Mouse (Mus musculus) intestine, postnatal 0 days (tissue): ENCODE results near the gene Cercam. TPM values are rescaled to one million over a fixed set of nuclear protein-coding genes. Genes with fewer than 3 reads are reported as not detected.

Experiments used
- ATAC-seq: fragments of 200-750 bp; cut with Nextera tagmentation; 2 replicates; pipeline ENCODE4 v1.8.0; 2017; ENCODE audit warnings: mild to moderate bottlenecking, moderate TSS enrichment, moderate library complexity
- H3K27ac ChIP-seq: fragments of 300-500 bp; sonication (generic); 2 replicates; pipeline ENCODE4 v1.5.1; 2014; ENCODE audit warnings: mild to moderate bottlenecking, low read depth, low read length, moderate library complexity
- H3K27me3 ChIP-seq: fragments of 300-500 bp; sonication (generic); replicated peaks from 2 replicates; pipeline ENCODE4 v1.6.1; 2014; ENCODE audit warnings: low read length, mixed read lengths; ENCODE audit not compliant: control insufficient read depth, insufficient read depth
- H3K36me3 ChIP-seq: fragments of 300-500 bp; sonication (generic); 2 replicates; pipeline ENCODE4 v1.6.1; 2014; ENCODE audit warnings: mild to moderate bottlenecking, moderate library complexity; ENCODE audit not compliant: control insufficient read depth, insufficient read depth
- H3K4me1 ChIP-seq: fragments of 300-500 bp; sonication (generic); replicated peaks from 2 replicates; pipeline ENCODE4 v1.6.1; 2014; ENCODE audit warnings: antibody characterized with exemption, low read length, mixed read lengths; ENCODE audit not compliant: control insufficient read depth, insufficient read depth
- H3K4me2 ChIP-seq: fragments of 300-500 bp; sonication (generic); replicated peaks from 2 replicates; pipeline ENCODE4 v1.6.1; 2014; ENCODE audit warnings: low read depth, mild to moderate bottlenecking, moderate library complexity
- H3K4me3 ChIP-seq: fragments of 300-500 bp; sonication (generic); 2 replicates; pipeline ENCODE4 v1.5.1; 2014; ENCODE audit warnings: low read depth, low read length
- H3K9ac ChIP-seq: fragments of 300-500 bp; sonication (generic); 2 replicates; pipeline ENCODE4 v1.6.1; 2014; ENCODE audit warnings: mild to moderate bottlenecking, low read depth, low read length
- H3K9me3 ChIP-seq: fragments of 300-500 bp; sonication (generic); 2 replicates; pipeline ENCODE4 v1.6.1; 2016; ENCODE audit warnings: mixed run types; ENCODE audit not compliant: control insufficient read depth
- CTCF ChIP-seq: sonication (generic); IDR thresholded peaks from 2 replicates; pipeline ENCODE4 v1.5.1; 2016; ENCODE audit warnings: low read depth, mild to moderate bottlenecking, control low read depth, antibody characterized with exemption, moderate library complexity
- WGBS: fragments of 180-500 bp; shearing (Covaris S2); extraction: QIAGEN DNeasy Blood & Tissue Kit; methylation state at CpG from one replicate; pipeline ENCODE4 v1.1.7; 2014; 5-methylcytosine and 5-hydroxymethylcytosine counted together
- polyA plus RNA-seq: library from polyadenylated mRNA; unstranded; fragments of >200 nt; fragmentation: Nextera tagmentation; extraction: Ambion mirVana; gene quantifications from 2 replicates; pipeline ENCODE4 v1.2.1, GENCODE M21; 2015

Cercam gene
- polyA plus RNA-seq, 1 experiment from 2014 or later: 10.6 TPM

DNA sequence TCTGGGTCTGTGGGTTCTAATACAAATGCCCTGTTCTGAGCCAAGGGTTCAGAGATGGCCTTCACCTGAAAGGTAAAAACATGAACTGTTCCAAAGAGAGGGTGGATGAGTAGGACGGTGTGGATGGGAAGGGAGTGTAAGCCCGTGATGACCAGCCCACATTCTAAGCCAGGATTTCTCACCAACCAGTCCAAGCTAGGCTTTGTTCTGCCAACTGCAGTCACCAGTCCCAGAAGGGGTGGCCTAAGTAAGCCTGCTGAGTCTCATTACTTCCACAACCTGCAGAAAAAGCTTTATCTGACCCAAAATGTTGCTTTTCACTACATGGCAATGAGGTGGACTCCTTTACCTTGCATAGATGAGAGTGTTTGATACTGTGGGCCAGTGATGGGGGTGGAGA is 24.8 kb upstream of the Cercam start:
- Histone ChIP-seq H3K27me3 (no peaks in the 10 kb centered on the region), H3K36me3 (peaks cover 47% of the 10 kb centered on the region), H3K9me3 (no peaks in the 10 kb centered on the region), H3K4me2 (no peak overlapping the region), H3K4me3 (no peak overlapping the region), H3K27ac (no peak overlapping the region), H3K4me1 (no peaks in the 10 kb centered on the region), H3K9ac (no peak overlapping the region)
- TF ChIP-seq CTCF: no peak
- 93% methylated on average over 2 of the region's 2 CpGs for WGBS
- no peak for ATAC-seq

DNA sequence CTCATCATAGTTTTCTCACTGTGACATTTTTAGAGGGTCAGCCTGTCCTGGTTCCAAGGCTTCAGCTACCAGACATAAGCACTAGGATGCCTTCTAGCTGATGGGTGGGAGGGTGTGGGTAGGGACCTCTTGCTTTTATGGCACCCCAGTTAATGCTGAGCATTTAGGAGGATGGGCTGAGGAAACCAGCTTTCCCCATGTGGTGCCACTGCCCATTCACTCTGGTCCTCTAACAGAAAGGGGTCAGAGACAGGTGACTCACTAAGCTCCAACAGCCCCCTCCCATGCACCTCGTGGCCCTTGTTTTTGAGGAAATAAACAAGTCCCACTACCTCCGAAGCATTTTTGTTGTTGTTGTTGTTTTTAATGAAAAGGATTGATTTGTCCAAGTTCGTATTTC is 24.3 kb upstream of the Cercam start:
- TF ChIP-seq CTCF: no peak
- ATAC-seq: no peak
- Histone ChIP-seq H3K27ac (no peak overlapping the region), H3K4me2 (no peak overlapping the region), H3K9me3 (no peaks in the 10 kb centered on the region), H3K4me3 (no peak overlapping the region), H3K36me3 (peaks cover 43% of the 10 kb centered on the region), H3K27me3 (no peaks in the 10 kb centered on the region), H3K9ac (no peak overlapping the region), H3K4me1 (no peaks in the 10 kb centered on the region)
- WGBS: 58% methylated on average over 3 of the region's 3 CpGs

DNA sequence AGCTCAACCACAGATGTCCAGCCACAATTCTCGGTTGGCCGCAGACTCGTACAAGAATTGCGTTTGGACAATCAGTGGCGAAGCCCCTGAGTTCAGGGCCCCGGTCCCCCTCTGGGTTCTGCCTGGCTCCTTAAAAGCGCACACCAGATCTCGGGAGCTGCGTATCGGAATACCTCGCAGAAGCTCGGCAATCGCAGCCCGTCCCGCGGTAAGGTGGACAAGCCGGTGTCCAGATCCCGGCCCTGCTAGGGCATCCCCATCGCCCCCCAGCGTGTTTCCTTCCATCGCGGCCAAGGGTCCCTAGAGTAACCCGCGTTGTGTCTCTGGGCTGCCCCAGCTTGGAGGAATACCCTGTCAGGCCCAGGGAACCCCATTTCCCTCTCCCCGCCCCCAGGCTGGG is 23.3 kb upstream of the Cercam start:
- Histone ChIP-seq H3K36me3 (peaks cover 40% of the 10 kb centered on the region), H3K4me3 (peak overlapping the region; percentile 25), H3K9me3 (no peaks in the 10 kb centered on the region), H3K27ac (no peak overlapping the region), H3K27me3 (no peaks in the 10 kb centered on the region), H3K4me1 (no peaks in the 10 kb centered on the region), H3K9ac (0 out of 2 replicates have a peak overlapping the region, but pooled peaks have one; percentile 42), H3K4me2 (peak overlapping the region; percentile 66)
- WGBS: 48% methylated on average over 24 of the region's 25 CpGs
- ATAC-seq: no peak
- no peak for TF ChIP-seq CTCF

DNA sequence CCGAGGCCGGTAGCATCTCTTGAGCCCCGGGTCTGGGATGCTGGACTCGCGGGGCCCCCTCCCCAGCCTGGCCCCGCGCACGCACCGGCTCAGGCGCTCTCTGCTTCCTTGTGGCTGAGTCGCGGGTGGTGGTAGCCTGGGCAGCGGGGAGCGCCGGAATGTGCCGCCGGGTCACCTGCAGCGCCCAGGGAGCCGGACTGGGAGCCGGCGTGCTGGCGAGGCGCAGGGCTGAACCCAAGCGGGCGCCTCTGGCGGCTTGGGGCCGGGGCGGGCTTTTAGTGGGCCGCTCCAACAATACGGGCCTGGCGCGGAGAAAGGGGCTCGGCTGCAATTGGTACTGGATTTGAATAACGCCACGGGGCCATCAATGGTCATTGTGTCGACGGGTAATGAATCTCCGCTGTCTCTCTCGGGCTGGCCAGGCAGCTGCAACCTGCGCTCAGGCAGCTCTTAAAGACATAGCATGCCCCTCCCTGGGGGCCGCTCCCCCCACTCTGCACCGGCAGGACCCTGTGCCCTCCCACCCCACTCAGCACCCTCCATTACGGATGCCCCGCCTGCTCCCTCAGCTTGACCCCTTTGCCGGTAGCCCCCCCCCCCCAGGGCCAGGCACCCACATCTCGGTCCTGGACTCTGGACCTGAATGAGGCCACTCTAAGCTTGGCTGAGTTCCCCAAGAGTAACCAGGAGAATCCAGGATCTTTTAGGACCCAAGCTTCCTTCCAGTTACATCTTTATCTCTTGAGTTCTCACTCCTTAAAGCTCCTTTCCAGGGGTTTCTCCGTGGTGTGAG is 22.7 kb upstream of the Cercam start:
- Histone ChIP-seq H3K27me3 (no peaks in the 10 kb centered on the region), H3K4me1 (no peaks in the 10 kb centered on the region), H3K27ac (no peak overlapping the region), H3K36me3 (peaks cover 36% of the 10 kb centered on the region), H3K9me3 (no peaks in the 10 kb centered on the region), H3K4me3 (peak overlapping the region; percentile 25), H3K9ac (0 out of 2 replicates have a peak overlapping the region, but pooled peaks have one; percentile 42), H3K4me2 (peak overlapping the region; percentile 66)
- peak; percentile 57; the same call in 1 of the 2 replicates for ATAC-seq
- 15% methylated on average over 47 of the region's 47 CpGs for WGBS
- TF ChIP-seq CTCF: no peak

DNA sequence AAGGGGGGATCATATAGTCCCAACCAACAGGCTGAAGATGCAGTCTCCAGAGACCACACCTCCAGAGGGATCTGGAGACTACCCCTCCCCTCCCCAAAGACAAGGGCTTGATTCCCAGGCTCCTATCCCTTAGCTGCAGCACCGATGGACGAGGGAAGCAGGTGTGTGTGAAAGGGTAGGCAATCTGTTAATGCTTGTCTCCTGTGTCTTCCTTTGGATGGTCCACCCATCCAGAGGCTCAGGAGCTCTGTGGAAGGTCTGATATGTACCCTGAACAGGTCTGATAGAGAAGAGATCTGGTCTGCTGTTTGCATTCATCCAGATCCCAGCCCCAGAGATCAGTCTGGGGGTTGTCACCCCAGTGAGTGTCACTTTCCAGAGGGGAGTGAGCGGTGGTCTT is 22.1 kb upstream of the Cercam start:
- Histone ChIP-seq H3K36me3 (peaks cover 30% of the 10 kb centered on the region), H3K9me3 (no peaks in the 10 kb centered on the region), H3K4me3 (no peak overlapping the region), H3K4me1 (no peaks in the 10 kb centered on the region), H3K9ac (no peak overlapping the region), H3K27ac (no peak overlapping the region), H3K27me3 (no peaks in the 10 kb centered on the region), H3K4me2 (no peak overlapping the region)
- 56% methylated on average over 3 of the region's 3 CpGs for WGBS
- no peak for ATAC-seq
- TF ChIP-seq CTCF: no peak

DNA sequence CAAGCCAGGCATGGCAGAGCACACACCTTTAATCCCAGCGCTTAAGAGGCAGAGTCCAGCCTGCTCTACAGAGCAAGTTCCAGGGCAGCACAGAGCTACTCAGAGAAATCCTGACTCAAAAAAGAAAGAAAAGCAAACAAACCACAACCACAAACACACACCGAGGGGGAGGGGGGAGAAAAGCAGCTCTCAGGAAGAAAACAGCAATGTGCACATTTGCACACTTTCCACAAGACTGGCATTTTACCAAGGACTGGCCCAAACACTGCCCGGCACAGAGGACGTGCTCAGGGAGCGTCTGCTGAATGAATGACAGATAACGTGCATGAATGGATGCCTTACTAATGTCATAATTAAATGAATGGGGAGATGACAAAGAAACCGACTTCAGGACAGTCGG is 19.9 kb upstream of the Cercam start:
- WGBS: 75% methylated on average over 8 of the region's 8 CpGs
- no peak for TF ChIP-seq CTCF
- H3K4me3 ChIP-seq: no peak overlapping the region
- no peaks in the 10 kb centered on the region for H3K4me1 ChIP-seq
- peaks cover 9% of the 10 kb centered on the region; the same call in 1 of the 2 replicates for H3K36me3 ChIP-seq
- no peak overlapping the region for H3K27ac ChIP-seq
- H3K9me3 ChIP-seq: no peaks in the 10 kb centered on the region
- no peak overlapping the region for H3K4me2 ChIP-seq
- H3K9ac ChIP-seq: no peak overlapping the region
- no peaks in the 10 kb centered on the region for H3K27me3 ChIP-seq
- no peak for ATAC-seq
